Mouse (Mus musculus): ENCODE data around the gene Actg1. TPM values are rescaled to one million over a fixed set of nuclear protein-coding genes. Genes with fewer than 3 reads are reported as not detected.
A peak's percentile ranks its signal among the peaks of the same experiment; 100 is the strongest.

Gene Actg1
- total RNA-seq, 4 experiments from 2014 or later: 131 to 185 (median 162) TPM

- peak in 1 of 2 experiments; percentile 2 for DNase-seq (ENCODE audit: low spot score in 2 of 2)
These were observed 36.3 kb downstream of the Actg1 start for GRCm38 (mm10) chr11:120312069-120312468.

DNA sequence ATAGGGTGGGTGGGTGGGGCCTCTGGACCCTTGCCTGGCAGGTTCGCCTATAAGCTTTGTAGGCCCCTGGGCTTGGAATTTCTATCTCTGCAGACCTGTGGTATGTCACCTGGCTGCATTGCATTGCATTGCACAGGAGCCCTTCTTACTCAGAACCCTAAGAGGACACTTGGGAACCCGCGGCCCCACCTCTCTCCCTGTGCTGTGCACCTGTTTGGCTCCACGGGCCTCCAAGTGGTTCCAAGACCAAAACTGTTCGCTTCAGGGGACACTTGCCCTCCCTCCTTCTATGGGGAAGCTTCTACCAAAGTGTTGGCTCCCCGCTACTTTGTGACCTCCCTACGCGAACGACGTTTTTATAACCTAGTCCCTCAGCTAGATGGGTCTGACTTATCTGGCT lies 36.8 kb downstream of the Actg1 start:
- DNase-seq (ENCODE audit: low spot score in 2 of 2): peak in 1 of 2 experiments; percentile 5

DNA sequence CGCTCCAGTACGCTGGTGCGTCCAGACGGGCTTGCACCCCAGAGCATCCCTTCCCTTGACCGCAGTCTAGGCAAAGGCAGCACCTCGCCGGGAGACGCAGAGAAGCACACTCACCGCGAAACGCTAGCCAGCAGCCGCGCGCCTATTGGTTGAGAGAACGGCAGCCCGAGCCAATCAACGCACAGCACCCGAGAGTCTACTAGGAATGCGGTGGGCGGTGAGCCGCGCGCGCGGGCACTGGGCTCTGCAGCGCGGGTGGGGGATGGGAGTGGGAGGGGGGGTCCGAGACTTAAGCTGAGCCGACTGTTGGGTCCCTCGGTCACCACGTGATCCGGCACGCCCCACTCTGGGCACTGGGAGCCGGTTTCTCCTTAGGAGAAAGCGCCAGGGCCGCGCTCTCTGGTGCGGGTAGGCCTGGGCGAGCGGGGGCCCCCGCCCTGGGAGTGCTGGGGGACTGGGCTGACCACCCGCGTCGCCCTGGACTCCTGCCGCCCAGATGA lies 37.5 kb downstream of the Actg1 start:
- DNase-seq (ENCODE audit: low spot score in 2 of 2): peak; percentile 75 to 82

DNA sequence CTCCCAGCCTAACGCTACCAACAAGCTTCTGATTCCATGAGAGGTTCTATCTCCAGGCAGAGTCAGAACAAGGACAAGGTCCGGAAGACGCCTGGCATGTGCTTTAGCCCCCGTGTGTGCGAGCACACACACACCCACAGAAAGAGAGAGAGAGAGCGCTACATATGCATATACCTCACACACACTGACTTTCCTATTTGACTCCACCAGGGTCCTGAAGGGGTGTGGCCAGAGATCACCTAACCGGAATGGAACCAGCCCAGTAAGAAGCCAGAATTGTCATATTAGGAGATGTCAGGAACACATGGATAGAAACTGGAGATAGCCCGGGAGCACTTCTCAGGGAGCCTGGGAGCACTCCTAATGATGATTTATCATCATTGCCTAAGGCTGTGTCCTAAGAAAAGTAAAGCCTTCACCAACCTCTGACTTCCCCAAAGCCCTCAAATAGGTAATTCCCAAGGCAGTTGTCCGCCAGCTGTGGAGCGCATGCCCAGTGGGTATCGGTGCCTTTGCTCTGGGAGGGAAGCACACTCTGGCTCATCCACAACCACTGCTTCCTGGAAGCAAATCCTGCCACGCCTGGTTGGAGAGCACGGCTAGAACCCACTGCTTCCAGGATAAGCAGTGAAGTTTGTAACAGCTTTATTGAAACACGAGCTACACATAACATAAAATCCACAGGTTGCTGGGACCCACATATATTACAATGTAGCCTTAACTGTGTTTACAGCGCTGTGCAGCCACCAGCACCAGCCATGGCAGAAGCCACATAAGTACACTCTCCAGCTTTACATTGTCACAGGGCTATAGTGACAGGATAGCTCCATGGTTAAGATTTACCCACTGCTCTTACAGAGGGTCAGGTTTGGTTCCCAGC lies 39.7 kb downstream of the Actg1 start:
- DNase-seq (ENCODE audit: low spot score in 2 of 2): no peak

DNA sequence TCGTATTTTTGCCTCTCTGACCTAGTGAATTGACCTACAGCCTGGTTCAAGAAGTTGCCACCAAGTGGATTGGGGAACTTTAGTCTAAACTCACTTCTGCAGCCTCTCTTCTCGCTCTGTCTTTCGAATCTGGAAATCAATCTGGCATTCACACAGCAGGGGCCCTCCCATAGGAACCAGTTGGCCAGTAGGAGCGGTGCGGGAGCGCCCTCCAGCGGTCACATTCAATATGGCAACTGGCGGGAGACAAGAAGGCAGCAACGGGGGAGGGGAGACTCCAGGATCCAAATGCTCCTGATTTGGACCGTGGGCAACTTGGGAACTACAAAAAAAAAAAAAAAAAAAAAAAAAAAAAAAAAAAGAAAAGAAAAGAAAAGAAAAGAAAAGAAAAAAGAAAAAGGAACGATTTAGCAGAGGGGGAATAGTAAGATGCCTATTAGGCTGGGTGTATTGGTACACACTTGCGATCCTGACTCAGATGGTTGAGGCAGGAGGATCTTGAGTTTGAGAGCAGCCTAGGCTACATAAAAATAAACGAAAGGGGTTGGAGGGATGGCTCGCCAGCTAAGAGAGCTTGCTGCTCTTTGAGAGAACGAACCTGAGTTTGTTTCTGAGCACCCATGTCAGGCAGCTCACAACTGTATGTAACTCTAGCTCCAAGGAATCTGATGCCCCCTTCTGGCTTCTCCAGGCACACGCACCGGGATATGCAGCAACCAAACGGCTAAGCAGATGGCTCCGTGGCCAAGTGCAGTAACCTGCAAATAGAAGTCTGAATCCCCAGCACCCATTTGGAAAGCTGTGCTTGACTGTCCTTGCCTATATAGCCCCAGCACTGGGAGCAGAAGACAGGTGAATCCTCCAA lies 40.5 kb downstream of the Actg1 start:
- peak; percentile 92 to 93 for DNase-seq (ENCODE audit: low spot score in 2 of 2)

DNA sequence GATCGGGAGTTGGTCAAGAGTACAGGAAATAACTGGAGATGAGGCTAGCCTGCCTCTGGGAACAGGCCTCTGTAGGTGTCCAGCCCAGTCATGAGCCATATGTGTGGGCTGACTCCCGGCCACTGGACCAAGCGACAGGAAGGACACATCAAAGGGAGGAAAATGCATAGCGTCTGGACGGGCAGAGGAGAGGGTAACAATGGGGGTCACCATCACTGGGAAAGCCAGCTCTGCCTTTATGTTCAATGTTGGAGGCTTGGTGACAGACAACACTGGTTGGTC lies 41.3 kb downstream of the Actg1 start:
- peak in 1 of 2 experiments; percentile 5 for DNase-seq (ENCODE audit: low spot score in 2 of 2)

GRCm38 (mm10) chr11:120306366-120307131 lies 41.8 kb downstream of the Actg1 start:
- DNase-seq (ENCODE audit: low spot score in 2 of 2): no peak

DNA sequence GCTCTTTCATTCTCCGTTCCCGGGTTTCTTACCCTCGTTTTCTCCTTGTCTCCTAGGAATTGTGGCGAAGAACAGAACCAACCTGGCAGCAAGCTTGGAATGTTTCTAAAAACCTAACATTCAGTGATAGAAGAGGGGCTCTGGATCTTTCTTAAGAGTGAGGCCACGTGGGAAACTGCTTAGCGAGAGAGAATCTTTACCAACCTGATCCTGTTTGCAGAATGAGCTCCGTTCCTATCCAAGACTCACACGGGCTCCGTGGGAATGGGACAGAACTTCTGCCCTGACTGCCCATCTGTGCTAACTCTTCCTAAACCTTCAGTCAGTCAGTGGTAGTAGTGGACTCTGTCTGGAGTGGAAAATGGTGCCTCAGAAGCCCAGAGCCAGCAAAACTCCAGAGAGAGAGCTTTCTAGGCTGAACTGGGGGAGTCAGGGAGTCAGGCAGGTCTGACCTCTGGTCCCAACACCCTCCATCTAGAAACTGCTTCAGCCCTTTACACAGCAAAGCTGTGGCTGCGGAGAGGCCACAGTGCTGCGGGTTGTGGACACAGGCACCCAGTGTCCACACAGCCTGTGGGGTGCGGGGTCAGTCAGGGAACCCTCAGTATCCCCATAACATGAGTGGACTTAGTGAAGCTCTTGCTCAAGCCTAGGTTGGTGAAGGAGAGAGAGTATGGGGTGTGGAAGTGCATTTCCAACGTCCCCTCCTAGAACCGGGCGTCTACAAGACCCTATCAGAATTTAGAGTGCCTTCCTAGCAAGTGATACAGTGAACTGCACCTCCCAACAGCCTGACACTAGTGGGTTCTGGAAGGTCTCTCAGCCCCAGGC lies 42.6 kb downstream of the Actg1 start:
- peak in 1 of 2 experiments; percentile 2 for DNase-seq (ENCODE audit: low spot score in 2 of 2)

DNA sequence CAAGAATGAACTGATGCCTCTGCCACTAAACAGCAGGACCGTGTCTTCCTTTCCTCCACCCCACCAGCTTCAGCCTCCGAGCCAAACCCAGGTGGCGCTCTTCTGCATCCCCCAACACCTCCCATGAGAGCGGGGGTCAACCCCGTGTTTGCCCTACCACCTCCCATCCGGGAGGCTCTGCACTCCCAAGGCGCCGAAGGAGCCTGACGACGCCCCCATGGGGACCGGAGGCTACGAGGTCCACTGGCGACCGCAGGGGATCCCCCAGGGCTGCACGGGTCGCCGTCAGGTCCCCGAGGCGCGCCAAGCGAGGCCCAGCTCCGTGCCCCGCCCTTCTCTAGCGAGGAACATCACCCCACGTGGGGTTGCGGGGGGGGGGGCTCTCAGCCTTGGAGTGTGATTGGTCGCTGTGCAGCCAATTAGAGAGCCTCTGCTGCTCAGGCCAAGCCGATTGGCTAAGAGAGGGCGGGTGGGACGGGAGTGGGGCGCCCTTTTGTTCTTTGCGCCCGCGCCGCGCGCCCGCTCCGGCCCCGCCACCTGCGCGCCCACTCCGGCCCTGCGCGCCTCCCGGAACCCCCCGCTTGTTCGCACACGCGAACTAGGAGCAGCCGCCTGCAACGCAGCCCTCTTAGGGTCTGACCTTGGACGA lies 43.3 kb downstream of the Actg1 start:
- DNase-seq (ENCODE audit: low spot score in 2 of 2): peak; percentile 72 to 75

DNA sequence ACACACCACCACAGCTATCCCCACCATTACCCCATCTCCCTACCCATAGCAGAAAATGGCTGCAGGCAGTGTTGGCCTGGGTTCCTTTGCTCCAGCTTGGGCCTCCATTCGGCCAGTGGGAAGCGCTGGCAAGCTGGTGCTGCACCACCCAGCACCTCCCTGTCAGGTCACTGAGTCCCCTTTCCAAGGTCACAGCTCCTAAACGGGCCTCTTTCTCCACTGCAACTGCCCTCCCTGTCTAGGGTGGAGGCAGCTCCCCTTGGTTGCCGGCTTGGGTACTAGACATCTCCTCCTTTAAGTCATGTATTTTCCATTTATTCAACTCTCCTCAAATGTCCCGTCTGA lies 44.0 kb downstream of the Actg1 start:
- no peak for DNase-seq (ENCODE audit: low spot score in 2 of 2)

- DNase-seq (ENCODE audit: low spot score in 2 of 2): no peak
These were observed 44.6 kb downstream of the Actg1 start for GRCm38 (mm10) chr11:120303559-120304349.

GRCm38 (mm10) chr11:120303119-120303518 lies 45.2 kb downstream of the Actg1 start:
- DNase-seq (ENCODE audit: low spot score in 2 of 2): no peak

- no peak for DNase-seq (ENCODE audit: low spot score in 2 of 2)
These were observed 48.9 kb downstream of the Actg1 start for GRCm38 (mm10) chr11:120299484-120299883.

DNA sequence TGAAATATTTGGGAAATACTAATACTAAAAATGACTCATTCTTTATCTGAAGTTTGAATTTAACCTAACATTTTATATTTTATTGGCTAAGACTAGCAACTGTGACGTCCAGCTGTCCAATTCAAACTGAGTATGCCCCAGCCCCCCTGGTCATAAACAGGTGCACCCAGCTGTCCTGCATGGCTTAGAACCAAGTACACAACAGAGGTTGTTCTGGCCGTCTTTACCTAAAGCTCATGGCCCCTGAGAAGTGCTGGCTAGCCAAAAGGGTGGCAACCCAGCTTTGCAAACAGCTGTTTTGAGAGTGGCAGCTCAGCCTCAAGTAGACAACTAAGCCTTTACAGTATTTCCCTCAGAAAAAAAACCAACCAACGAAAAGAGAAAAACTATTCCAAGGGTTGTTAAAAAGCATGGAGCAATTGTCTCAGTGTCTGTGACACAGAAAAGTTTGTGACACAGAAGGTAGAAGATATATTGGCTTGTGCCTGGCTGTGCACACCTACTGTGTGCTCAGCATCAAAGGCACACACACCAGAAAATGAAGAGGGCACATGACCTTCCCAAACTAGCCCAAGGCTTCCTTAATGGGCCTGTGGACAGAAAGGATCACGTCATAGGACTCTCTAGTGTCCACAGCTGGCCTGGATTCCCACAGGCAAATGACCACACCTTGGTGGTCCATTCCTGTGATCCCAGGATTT lies 49.8 kb downstream of the Actg1 start:
- DNase-seq (ENCODE audit: low spot score in 2 of 2): no peak

DNA sequence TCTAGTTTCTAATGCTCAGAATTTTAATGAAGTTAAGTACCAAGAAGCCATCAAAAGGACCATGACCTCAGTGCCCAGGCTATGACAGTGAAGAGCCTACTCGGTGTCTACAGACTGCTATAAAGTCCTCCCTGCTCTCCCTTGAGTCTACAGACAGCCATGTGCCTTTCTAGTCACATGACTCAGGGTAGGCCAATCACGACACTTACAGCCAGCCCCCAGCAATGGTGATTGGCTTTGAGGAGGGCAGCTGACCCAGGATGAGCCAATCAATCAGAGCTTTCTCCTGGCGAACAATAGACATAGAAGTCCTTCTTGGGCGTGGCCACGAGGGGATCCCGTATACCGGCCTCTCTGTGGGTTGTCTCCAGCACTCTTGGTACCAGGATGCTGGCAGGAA lies 50.6 kb downstream of the Actg1 start:
- DNase-seq (ENCODE audit: low spot score in 2 of 2): no peak

DNA sequence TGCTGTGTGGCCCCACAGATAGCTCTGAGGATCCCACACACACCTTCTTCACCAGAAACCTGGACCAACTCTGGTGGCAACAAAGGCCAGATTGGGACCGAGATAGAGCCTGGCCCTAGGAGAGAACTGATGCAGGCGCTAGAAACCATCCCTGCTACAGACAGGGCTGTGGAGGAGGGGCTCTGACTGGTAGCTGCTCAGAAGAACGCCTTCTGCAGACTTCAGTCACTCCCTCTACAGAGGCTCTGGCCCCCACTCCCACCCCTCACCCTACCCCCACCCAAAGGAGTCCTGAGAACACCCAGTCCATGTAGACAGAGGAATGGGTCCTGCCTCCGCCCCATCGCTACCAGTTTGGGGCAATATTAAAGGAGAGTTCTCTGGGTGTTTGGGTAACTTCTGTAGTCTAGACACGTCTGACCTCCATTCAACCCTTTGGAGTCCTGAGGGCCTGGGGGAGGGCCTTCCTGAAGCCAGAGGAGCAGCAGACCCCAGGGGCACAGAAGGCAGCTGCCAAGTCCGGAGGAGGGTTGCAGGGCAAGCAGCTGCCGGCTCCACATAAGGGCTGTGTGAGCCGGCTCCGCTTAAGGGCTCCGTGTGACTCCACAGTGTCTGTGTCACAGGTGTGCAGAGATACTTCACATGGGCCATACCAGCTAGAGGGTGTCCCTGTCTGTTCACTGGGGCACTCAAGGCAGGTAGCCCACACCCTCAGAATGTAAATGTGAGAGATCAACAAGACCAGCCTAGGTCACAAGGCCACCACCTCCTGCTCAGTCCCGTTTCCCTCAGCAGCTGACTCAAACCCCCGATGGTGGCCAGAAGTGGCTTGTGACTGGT lies 51.8 kb downstream of the Actg1 start:
- no peak for DNase-seq (ENCODE audit: low spot score in 2 of 2)

Data from gastrocnemius, adult 8-10 months (tissue).